Mouse (Mus musculus): Measurements from ENCODE around the gene Rps7.

Gene Rps7

DNA sequence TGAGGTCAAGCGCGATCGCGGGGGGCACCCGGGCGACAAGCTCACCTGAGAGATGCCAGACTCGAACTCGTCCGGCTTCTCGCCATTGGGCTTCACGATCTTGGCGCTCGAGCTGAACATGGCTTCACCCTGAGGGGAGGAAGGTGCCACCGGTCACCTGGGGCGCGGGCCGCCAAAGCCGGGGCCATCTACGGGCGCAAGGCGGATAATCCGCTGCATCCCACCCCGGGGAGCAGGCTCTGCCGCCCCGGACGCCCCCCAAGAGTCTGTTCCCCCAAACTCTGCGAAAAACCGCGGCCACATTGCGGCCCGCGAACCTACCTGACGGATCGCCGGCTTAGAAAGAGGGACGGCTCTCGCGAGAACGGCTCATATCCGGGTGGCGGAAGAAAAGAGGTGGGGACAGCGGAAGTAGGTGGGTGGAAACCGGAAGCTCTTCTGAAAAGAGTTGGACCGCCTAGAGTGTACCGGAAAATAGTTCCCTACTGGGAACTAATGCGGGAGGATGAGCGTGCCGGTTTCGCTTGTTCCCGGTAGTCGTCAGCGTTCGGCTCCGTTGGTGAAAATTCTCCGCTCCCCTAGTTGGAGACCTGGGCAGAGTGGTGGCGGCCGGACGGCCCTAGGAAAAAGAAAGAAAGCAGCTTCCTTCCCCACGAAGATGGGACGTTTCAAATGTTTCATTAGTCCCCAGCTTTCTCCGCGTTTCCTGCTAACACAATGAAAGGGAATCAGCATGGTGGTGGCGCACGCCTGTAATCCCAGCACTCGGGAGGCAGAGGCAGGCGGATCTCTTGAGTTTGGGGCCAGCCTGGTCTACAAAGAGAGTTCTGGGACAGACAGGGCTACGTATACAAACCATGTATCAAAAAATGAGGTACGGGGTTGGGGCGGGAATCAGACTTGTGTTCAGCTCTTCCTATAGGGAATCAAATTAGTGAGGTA is at the start of gene Rps7:
Gene Rps7, minus strand, starts transcription at position 419 of the 942 bp plus-strand sequence.
- DNase-seq (ENCODE audit: extremely low read depth, insufficient read length, low spot score), result peak; percentile 82

- no peak for DNase-seq (ENCODE audit: extremely low read depth, insufficient read length, low spot score)
These were observed 48.9 kb upstream of the Rps7 start for GRCm38 (mm10) chr12:28684674-28685073.

DNA sequence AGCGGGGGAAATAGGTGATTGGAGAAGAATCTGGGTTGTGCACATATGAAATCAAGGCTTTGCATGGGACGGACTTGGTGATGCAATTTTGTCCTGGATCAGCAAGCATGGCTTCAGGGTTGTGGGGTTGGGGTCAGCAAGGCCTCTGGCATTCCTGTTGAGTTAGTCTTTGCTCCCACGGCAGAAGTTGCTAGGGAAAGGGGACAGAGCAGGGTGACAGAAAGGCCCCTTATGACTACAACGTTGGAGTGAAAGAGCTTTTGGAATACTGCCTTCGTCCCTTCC is 40.1 kb upstream of the Rps7 start:
- no peak for DNase-seq (ENCODE audit: extremely low read depth, insufficient read length, low spot score)

- peak; percentile 84 for DNase-seq (ENCODE audit: extremely low read depth, insufficient read length, low spot score)
These were observed 39.6 kb upstream of the Rps7 start, which contains the start of gene Adi1 for GRCm38 (mm10) chr12:28675121-28675924. TSS of gene Adi1 (plus strand) at chr12:28675231.

DNA sequence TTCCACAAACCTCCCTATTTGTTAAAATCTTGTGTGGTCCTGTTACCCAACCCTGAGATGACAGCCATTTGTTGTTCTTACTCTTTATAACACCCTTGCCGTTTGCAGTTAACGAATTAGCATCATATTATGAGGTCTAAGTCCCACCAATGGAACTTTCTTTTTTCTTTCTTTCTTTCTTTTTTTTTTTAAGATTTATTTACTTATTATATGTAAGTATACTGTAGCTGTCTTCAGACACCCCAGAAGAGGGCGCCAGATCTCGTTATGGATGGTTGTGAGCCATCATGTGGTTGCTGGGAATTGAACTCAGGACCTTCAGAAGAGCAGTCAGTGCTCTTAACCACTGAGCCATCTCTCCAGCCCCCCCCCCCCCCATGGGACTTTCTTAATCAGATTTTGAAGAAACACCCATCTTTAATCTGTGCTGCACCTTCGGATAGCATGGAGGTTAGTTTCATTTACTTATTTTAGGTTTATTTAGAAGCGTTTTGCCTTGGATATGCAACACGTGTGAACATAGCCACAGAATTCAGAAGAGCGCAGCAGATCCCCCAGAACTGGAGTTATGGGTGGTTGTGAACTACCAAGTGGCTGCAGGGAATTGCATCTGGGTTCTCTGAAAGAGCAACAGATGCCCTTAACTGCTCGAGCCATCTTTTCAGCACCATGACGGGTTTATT is 38.4 kb upstream of the Rps7 start:
- peak; percentile 31 for DNase-seq (ENCODE audit: extremely low read depth, insufficient read length, low spot score)

DNA sequence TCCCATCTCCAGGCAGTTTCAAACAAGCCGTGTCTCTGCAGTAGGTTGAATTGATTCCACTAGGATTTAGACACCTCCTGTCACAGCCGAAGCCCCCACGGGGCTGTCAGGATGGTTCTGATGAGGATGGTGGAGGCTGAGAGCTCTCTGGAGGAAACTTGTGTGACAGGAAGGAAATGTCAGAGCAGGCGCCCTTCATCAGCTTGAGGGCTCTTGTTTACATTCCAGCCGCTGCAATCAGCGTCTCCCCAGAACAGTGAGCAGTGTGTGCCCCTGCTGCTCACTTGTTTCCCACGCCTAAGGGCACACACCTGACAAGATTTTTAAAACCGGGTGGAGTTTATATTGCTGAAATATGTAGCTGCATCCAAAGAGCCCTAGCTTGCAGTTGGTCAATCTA is 31.5 kb upstream of the Rps7 start:
- no peak for DNase-seq (ENCODE audit: extremely low read depth, insufficient read length, low spot score)

- no peak for DNase-seq (ENCODE audit: extremely low read depth, insufficient read length, low spot score)
These were observed 31.0 kb upstream of the Rps7 start for GRCm38 (mm10) chr12:28666734-28667133.

DNA sequence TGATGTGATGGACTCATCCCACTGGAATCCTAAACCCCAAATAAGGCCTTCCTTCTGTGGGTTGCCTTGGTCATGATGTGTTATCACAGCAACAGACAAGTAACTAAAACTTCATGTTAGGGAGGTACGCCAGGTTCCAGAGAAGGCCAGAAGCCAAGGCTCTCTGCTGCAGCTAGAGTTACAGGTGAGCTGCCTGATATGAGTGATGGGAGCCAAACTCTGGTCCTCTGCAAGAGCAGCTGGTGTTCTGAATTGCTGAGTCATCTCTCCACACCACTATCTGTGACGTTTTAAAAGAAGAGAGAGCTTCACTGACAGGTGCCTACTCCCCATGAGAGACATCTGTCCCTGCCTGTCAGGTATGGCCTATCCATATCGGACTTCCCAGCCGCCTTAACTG is 26.9 kb upstream of the Rps7 start:
- DNase-seq (ENCODE audit: extremely low read depth, insufficient read length, low spot score), result no peak

- DNase-seq (ENCODE audit: extremely low read depth, insufficient read length, low spot score), result peak; percentile 94
These were observed 13.7 kb upstream of the Rps7 start, which contains the start of gene Rnaseh1 for GRCm38 (mm10) chr12:28649141-28650110. TSS of gene Rnaseh1 (plus strand) at chr12:28649602.

GRCm38 (mm10) chr12:28638778-28639177 is 3.0 kb upstream of the Rps7 start:
- DNase-seq (ENCODE audit: extremely low read depth, insufficient read length, low spot score), result no peak

DNA sequence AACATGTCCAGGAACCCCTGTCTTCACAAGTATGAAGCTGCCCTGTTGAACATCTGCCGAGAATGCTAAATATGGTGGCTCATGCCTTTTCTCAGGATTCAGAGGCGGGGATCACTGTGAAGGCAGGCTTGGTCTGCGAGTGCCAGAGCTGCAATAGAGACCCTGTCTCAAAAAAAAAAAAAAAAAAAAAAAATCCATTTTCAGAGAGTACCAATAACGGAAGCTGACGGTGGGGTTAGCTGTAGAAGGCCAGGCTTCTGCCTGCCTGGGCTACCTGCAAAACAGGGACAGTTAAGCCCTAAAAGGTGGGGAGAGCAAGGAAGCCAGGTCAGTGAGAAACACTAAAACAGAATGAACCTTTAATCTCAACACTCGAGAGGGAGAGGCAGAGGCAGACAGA is 790 bp upstream of the Rps7 start:
- DNase-seq (ENCODE audit: extremely low read depth, insufficient read length, low spot score), result no peak

DNA sequence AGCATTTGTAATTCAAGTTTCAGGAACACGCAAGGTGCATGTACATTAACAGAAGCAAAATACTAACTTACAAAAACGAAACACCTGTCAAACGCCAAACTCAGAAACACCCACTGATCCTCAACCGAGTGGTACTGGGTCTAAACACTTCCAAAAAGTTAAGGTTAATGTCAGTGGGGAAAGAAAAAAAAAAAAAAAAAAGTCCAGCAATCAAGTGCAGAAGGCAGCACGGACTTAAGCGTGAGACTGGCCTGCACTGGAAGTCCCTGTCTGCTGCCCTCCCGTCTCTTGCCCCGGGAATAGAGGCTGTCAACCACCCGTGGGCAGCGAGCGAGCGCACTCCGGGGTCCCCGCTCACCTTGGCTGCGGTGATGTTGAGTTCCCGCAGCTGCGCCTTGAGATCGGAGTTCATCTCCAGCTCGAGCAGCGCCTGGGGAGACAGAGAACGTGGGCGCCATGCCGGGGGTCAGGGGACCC is 657 bp downstream of the Rps7 start:
- no peak for DNase-seq (ENCODE audit: extremely low read depth, insufficient read length, low spot score)

GRCm38 (mm10) chr12:28628436-28628835 is 7.3 kb downstream of the Rps7 start:
- no peak for DNase-seq (ENCODE audit: extremely low read depth, insufficient read length, low spot score)

GRCm38 (mm10) chr12:28627092-28627491 is 8.7 kb downstream of the Rps7 start:
- DNase-seq (ENCODE audit: extremely low read depth, insufficient read length, low spot score), result no peak

DNA sequence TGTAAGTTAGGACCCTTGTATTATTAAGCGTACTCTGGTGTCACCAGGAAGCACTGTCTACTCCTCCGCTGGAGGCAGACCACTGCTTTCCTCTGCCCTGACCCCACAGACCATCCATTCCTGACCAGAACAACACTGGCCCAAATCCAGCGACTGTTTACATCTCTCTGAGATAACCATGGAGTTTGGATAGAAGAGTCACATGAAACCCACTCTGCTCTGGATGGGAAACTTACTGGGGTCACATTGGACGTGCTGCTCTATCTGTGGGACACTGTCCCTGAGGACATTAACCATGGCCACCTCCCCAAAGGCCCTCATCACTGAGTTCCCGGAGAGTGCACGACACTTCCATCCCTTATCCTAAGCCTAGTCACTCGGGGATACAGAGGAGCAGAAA is 10.3 kb downstream of the Rps7 start:
- DNase-seq (ENCODE audit: extremely low read depth, insufficient read length, low spot score), result no peak

GRCm38 (mm10) chr12:28624251-28624650 is 11.5 kb downstream of the Rps7 start:
- no peak for DNase-seq (ENCODE audit: extremely low read depth, insufficient read length, low spot score)

DNA sequence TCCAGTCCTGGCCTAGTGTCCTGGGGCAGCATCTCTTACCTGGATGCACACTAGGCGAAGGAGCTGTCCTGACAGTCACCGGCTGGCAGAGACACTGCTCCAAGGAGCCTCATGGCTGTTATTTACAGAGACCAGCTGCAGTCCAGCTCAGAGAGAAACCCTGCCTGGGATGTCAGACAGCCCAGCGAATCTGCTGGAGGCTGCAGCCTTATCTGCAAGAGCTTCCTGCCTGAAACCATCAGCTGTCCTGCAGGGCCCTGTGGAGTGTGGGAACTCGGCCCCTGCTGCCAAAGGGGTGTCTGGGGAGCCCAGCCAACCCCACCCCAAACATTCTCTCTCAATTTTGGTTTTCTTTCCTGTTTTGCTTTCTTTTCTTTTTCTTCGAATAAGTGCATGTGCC is 12.6 kb downstream of the Rps7 start, which contains the start of gene Colec11:
Gene Colec11, minus strand, starts transcription at position 183 of the 400 bp plus-strand sequence.
- no peak for DNase-seq (ENCODE audit: extremely low read depth, insufficient read length, low spot score)

DNA sequence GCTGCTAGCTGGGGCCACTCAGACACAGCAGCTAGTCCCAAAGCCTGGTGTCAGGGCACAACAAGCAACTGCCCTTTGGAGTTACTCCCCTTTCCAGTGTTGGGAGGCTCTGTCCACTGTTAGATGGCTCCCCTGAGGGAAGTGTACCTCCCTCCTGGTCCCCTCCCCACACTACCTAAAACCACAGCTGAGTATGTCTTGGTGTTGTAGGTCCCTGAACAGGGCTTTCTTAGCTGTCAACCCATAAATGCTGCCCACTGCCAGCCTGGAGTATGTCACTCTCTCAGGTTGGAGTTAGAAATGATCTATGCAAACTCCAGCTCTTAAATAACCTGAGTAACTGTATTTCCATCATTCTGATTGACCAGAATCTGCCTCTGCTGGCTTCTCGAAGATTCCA is 13.1 kb downstream of the Rps7 start:
- no peak for DNase-seq (ENCODE audit: extremely low read depth, insufficient read length, low spot score)

DNA sequence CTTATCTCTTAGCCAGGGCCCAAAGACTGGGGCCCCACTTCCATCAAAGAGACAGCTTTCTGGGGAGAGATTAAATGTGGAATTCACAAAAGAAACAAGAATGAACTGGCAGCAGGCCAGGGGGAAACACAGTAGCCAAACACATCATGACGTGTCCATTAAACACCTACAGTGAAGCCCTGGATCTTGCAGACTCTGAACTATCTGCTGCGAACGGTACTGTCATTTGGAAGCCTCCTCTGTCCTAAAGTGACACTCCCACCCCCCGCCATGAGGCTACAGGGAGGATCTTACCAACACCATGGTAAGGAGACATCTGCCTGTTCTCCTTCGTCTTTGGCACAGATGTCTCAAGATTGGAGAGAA is 13.6 kb downstream of the Rps7 start:
- DNase-seq (ENCODE audit: extremely low read depth, insufficient read length, low spot score), result no peak

Measured in 3134 (cell line).